Mouse (Mus musculus) left cerebral cortex, adult 11 months (tissue): ENCODE measurements around the gene Lrrc4c.

Source experiments
- DNase-seq: peaks from one replicate; pipeline ENCODE4 v3.0.0; 2022; ENCODE audit warnings: low spot score

Gene Lrrc4c

GRCm38 (mm10) chr2:97610566-97610965 lies 1292.6 kb downstream of the Lrrc4c start:
- no peak for DNase-seq

DNA sequence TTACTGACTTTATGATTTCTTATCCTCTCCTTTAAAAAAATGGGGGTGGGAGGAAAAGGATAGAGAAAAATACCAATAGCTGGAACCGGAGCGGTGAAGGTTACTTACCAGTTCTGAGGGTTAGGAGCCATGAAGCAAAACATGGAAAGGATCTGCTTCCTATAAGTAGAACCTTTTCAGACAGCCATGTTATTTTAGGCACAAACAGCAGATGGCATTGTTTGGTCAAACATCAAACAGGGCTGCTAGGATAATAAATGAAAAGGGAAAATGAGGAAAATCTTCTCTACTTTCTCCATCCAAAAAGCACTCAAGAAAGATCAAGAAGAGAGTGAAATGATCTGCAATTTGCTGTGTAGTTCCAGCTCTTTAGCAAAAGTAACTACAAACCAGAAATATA lies 1296.8 kb downstream of the Lrrc4c start:
- no peak for DNase-seq

GRCm38 (mm10) chr2:97618589-97618988 lies 1300.6 kb downstream of the Lrrc4c start:
- DNase-seq = no peak

GRCm38 (mm10) chr2:97639941-97640340 lies 1322.0 kb downstream of the Lrrc4c start:
- no peak for DNase-seq

DNA sequence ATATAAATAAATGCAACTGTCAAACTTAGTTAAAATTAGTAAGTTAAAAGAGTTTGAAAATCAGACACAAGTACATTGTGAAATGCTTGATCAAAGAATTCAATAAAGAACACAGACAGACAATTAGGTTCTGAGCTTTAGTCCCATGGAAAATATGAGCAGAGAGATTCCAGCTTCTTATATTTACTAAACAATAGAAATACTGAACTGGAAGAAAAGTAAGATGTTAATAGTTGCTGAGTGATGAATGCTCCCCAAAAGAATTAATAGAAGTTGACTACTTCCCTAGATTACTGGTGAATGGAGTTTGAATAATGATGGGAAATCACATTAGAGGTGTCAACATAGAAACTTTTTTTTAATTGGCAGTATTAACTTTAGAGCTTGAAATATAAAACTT lies 1323.7 kb downstream of the Lrrc4c start:
- no peak for DNase-seq

DNA sequence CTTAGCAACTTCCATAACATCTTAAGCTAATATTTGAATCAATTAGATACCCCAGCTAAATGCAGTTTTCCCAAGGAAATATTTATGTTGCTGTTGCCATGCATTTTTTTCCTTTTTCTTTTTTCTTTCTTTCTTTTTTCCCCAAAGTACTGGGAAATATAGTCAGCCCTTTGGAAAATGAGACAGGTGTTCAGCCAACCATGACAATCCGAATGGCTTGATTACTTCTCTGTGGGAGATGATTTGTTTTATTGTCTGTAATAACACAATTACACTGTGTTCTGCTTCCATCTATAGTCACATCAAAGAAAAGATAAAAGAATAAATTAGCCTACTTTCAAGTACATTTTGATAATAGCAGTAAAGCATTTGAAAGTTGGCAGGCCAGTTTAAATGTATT lies 1334.7 kb downstream of the Lrrc4c start:
- DNase-seq = no peak
